Mouse (Mus musculus): Measurements from ENCODE around the gene Nktr.

The Nktr gene

DNA sequence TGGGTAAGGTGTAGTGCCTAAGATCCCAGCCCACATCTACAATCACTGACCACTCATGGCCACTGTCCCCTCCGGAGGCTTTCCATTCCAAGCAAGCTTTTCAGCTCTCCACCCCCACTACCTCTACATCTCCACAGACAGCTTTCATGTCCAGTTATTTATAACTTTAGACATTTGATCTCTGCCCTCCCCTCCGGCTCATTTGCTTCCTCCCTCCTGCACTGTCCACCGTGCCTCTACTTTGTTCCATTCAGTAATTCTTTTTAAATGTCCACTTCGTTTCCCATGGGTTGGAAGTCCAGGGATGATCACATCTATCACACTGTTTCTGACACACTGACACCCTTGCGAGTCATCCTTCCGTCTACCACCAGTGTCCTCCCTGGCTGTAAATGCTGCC lies 11.2 kb upstream of the Nktr start:
- DNase-seq (ENCODE audit: low spot score): no peak

DNA sequence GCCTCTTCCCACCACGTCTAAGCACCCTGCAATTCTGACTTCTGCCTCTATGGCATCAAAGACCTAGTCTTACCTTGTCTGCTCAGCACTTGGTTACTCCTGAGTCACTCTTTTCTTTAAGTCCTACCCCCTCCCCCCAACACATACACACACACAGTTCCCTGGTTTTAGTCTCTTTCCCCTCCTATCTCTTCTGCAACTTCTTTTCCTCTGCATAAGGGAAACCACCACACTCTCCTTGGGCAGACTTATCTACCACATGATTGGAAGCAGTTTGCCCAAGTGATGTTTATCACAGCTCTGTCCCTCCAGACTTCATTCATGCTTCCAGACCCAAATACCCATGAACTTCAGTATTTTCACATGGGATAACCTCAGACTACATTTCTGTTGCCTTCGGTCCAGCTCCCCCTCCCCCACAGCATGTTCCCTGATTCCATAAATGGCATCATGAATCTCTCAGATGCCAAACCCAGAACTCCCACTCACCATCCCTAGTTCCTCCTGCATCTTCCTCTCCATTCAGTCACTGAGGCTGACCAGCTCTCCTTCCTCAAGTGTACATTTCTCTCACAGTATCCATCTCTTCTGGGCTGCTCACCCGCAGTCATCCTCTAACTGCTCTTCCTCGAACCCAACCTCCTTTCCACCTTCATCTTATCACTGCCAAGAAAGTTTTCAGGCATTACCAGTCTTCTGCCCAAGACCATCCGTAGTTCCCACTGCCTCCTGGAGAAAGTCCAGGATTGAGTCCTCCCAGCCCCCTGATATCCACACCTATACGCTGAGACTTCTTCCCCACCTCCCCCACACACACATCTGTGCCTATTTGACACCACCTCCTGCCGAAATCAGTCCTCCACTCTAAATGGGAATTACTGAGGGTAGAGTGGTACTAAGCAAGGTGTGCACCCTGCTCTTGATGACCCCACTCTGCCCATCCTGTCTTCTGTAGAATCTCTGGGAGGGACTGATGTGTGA lies 10.2 kb upstream of the Nktr start:
- no peak for DNase-seq (ENCODE audit: low spot score)

GRCm38 (mm10) chr9:121709898-121710583 lies 8.9 kb upstream of the Nktr start, which contains the start of gene Ss18l2:
Ss18l2 (plus strand) TSS chr9:121710329.
- DNase-seq (ENCODE audit: low spot score): peak; percentile 99

DNA sequence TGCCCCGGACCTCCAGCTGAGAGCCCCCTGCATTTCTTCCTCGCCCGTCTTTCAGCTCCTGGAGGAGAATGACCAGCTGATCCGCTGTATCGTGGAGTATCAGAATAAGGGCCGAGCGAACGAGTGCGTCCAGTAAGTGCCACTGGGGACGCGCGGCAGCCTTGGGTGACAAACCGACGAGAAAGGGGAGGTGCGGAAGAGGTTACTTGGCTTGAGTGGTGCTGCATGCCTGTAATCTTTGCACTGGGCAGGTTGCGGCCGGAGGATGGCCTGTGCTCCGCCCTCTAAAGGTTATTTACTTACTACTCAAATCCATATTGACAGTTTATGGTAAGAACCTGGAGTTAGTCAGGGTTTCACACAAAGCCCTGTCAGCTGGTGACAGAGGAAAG lies 8.4 kb upstream of the Nktr start:
- no peak for DNase-seq (ENCODE audit: low spot score)

GRCm38 (mm10) chr9:121717048-121717447 lies 1.9 kb upstream of the Nktr start:
- DNase-seq (ENCODE audit: low spot score): no peak

DNA sequence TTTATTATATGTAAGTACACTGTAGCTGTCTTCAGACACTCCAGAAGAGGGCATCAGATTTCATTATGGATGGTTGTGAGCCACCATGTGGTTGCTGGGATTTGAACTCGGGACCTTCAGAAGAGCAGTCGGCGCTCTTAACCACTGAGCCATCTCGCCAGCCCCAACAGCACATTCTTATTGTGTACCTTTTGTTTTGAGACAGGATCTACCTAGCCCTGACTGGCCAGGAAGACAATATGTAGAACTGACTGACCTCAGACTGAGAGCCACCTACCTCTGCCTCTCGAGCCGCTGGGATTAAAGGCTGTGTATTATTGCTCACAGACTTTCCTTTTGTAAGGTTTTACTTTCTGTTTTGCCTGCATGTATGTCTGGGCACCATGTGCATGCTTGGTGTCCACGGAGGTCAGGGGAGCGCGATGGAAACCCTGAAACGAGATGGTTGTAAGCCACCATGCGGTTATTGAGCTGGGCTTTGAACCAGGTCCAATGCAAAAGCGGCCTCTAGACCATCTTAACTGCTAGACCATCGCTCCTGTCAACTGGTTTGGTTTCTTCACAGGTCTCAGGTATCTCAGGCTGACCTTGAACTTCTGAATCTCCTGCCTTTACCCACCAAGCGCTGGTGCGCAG lies 781 bp upstream of the Nktr start:
- peak; percentile 37 for DNase-seq (ENCODE audit: low spot score)

DNA sequence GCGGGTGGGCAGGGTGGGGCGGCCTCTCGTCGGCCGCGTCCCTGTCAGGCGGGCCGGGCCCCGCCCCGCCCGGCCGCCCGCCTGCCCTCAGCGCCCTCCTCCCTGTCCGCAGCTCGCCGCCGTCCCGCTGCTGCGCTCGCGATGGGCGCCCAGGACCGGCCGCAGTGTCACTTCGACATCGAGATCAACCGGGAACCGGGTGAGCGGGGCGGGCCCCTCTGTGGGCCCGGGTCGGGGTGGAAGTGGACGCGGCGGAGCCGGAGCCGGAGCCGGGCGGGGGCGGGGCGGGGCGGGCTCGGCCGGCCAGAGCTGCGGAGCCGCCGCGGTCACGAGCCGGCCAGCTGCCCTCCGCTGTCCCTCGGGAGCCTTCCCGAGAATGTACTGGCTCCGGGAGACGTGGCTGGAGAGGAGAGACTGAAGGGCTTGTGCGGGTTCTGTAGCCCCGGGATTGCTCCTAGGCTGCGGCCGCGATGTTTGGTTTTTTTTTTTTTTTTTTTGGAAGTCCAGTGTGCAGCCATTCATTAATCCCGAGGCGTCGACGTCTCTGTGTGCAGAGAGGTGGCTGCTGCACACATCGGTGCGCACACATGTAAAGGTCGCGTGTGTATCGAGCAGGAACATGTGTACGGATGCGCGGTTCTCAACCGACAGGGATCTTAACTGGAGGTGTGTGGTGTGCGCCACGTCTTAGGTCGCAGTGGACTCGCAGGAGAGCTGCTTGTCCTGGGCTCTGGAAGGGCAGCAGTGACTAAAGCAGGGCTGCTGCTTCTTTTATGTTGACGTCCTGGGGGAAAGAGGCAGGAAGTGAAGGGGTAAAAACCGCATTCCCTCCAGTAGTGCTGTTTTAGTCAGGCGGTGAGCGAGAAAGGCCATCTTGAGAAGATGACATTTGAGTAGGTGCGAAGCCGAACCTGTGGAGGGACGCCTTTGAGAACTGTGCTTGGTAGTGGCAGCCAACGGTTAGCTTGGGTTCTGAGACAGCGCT lies 670 bp downstream of the Nktr start:
- DNase-seq (ENCODE audit: low spot score): no peak

DNA sequence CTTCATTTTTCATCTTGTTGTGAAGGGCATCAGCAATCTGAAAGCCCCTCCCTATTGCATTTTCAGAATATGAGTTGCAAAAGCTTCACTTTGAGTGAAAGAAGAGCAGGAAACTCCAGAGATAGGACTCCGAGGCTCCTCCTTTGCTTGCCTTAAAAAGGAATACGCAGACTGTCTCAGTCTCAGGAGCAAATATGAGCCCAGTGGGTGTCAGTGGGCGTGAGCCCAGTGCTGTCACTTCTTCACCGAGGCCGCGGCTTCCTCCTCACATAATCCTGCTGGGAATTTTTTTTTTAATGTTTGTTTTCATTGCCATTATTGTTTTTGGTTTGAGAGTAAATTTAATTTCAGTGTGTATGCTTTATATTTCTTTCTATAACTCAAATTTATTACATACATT lies 21.5 kb downstream of the Nktr start:
- DNase-seq (ENCODE audit: low spot score): no peak

DNA sequence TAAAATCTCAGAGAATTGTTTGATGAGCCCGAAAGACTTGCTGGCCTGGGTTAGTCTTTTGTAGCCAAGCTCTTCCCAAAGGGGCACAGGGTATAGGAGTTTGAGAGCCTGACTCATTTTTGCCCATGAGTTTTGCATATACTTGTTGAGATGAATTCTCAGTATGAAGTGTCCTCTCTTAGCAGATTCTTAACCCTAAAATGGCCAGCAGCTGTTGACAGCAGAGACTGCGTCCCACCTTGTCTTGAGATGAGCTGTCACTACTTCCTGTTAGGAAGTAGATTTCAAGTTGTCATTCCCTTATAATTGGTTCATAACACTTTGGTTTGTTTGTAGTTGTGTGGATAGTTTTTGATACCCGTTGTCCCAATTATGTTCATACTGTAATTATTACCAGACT lies 22.2 kb downstream of the Nktr start:
- no peak for DNase-seq (ENCODE audit: low spot score)

GRCm38 (mm10) chr9:121744051-121744450 lies 25.1 kb downstream of the Nktr start:
- no peak for DNase-seq (ENCODE audit: low spot score)

DNA sequence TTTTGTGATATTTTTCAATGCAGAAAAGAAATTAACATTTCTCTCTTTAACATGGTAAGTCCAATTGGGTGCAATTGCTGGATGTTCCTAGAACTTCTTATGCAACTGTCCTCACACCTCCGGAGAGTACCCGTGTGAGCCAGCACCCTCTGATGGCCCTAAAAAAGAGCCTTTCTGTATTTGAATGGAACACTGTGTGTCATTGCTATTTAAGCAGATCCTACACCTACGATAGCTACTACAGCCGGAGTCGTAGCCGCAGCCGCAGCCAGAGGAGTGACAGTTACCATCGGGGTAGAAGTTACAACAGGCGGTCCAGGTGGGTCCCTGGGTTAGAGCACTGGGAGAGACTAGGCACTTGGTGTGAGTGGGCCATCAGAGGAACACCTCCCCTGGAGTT lies 33.8 kb downstream of the Nktr start:
- no peak for DNase-seq (ENCODE audit: low spot score)

DNA sequence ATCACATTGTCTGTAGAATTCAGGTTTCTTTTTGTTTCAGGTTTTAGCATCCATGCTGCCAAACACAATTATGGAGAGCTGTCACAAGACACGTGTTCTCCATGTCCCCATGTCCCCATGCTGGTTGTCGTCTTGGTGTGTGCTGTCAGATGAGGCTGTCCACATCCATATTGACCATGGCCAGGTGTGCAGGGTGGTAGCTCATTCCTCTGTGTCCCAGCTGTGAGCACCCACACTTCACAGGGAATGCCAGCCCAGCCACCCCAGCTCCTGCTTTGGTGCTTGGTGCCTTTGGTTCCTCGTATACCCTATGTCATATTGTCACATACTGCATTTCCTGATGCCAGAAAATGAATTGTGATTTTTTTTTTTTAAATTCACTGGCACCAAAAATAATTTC lies 35.7 kb downstream of the Nktr start:
- DNase-seq (ENCODE audit: low spot score): no peak

GRCm38 (mm10) chr9:121756785-121757184 lies 37.8 kb downstream of the Nktr start:
- DNase-seq (ENCODE audit: low spot score): no peak

GRCm38 (mm10) chr9:121757432-121757831 lies 38.5 kb downstream of the Nktr start:
- no peak for DNase-seq (ENCODE audit: low spot score)

- DNase-seq (ENCODE audit: low spot score): no peak
These were observed 39.2 kb downstream of the Nktr start for GRCm38 (mm10) chr9:121757835-121758814.

- DNase-seq (ENCODE audit: low spot score): peak; percentile 78
These were observed 40.4 kb downstream of the Nktr start, which contains the start of gene Zfp651 for GRCm38 (mm10) chr9:121759091-121760081. Zfp651 (plus strand) TSS chr9:121759330.

DNA sequence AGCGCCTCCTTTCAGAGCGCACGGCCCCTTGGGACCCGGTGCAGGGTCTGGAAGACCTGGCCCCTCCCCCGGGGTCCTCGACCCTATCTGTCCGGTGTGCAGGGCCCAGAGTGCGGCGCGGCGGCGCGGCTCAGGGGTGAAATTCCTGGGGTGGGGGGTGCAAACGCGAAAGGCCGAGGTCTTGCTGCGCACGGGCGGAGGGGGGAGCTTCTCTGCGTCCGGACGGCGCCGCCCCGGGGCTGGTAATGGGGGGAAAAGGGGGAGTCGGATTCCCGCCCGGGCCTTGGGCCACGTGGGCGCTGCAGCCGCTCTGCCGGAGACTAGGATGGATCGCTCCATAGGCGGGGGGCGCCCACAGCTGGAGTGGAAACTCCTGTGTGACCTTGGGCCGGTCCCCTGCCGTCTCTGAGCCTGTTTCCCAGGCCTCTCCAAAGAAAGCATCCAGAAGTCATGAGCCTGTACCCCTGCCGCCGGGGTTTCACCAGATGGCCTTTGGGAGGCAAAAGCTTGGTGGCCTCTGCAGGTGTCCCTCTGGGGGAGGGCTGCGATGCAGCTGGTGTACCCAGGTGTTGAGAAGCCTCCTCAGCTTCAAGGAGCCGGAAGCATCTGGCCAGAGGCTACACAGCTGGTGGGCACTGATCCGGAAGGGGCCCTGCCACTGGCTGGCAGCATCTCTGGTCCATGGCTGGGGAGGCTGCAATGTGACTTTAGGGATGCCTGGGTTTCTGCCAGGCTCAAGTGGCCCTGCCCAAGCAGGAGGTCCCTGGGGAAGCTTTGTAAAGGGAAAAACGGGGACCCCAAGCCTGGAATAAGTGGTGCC lies 41.5 kb downstream of the Nktr start:
- DNase-seq (ENCODE audit: low spot score): peak; percentile 63

- no peak for DNase-seq (ENCODE audit: low spot score)
These were observed 42.2 kb downstream of the Nktr start for GRCm38 (mm10) chr9:121761091-121761665.
